Mouse (Mus musculus) thymus, postnatal 25 days (tissue): ENCODE measurements around the gene Egf.

Source experiments
- DNase-seq: peaks from one replicate; pipeline ENCODE4 v3.0.0; 2022

The Egf gene

GRCm38 (mm10) chr3:129714542-129715145, 40.5 kb downstream of the Egf start:
- DNase-seq: no peak

- peak; percentile 34 for DNase-seq
Measured at GRCm38 (mm10) chr3:129708157-129708556, 47.0 kb downstream of the Egf start.

- DNase-seq: no peak
Measured at GRCm38 (mm10) chr3:129698882-129699281, 56.2 kb downstream of the Egf start.

GRCm38 (mm10) chr3:129698365-129698764, 56.8 kb downstream of the Egf start:
- no peak for DNase-seq

- no peak for DNase-seq
Measured at GRCm38 (mm10) chr3:129697691-129698090, 57.4 kb downstream of the Egf start.

- no peak for DNase-seq
Measured at GRCm38 (mm10) chr3:129695943-129696342, 59.2 kb downstream of the Egf start.

- DNase-seq: no peak
Measured at GRCm38 (mm10) chr3:129693581-129693980, 61.5 kb downstream of the Egf start.

- no peak for DNase-seq
Measured at GRCm38 (mm10) chr3:129692816-129693215, 62.3 kb downstream of the Egf start.

- no peak for DNase-seq
Measured at GRCm38 (mm10) chr3:129687429-129687828, 67.7 kb downstream of the Egf start.

- DNase-seq: peak; percentile 52
Measured at GRCm38 (mm10) chr3:129686698-129687333, 68.3 kb downstream of the Egf start.

- DNase-seq: no peak
Measured at GRCm38 (mm10) chr3:129686196-129686595, 68.9 kb downstream of the Egf start.

GRCm38 (mm10) chr3:129683060-129683679, 71.9 kb downstream of the Egf start:
- peak; percentile 41 for DNase-seq

GRCm38 (mm10) chr3:129682389-129682788, 72.7 kb downstream of the Egf start:
- no peak for DNase-seq

GRCm38 (mm10) chr3:129681841-129682240, 73.3 kb downstream of the Egf start:
- no peak for DNase-seq

- no peak for DNase-seq
Measured at GRCm38 (mm10) chr3:129680258-129680657, 74.9 kb downstream of the Egf start.

GRCm38 (mm10) chr3:129675923-129676322, 79.2 kb downstream of the Egf start:
- DNase-seq: no peak

- no peak for DNase-seq
Measured at GRCm38 (mm10) chr3:129663906-129664305, 91.2 kb downstream of the Egf start.

- DNase-seq: peak; percentile 59
Measured at GRCm38 (mm10) chr3:129658776-129659175, 96.3 kb downstream of the Egf start.

- DNase-seq: no peak
Measured at GRCm38 (mm10) chr3:129657775-129658174, 97.3 kb downstream of the Egf start.

GRCm38 (mm10) chr3:129657222-129657621, 97.9 kb downstream of the Egf start:
- no peak for DNase-seq

GRCm38 (mm10) chr3:129656540-129656939, 98.6 kb downstream of the Egf start:
- DNase-seq: no peak

GRCm38 (mm10) chr3:129652476-129652875, 102.6 kb downstream of the Egf start:
- no peak for DNase-seq

- no peak for DNase-seq
Measured at GRCm38 (mm10) chr3:129651765-129652164, 103.4 kb downstream of the Egf start.

- DNase-seq: no peak
Measured at GRCm38 (mm10) chr3:129650931-129651330, 104.2 kb downstream of the Egf start.

- DNase-seq: no peak
Measured at GRCm38 (mm10) chr3:129650293-129650612, 104.9 kb downstream of the Egf start.
